Mouse (Mus musculus): Measurements from ENCODE around the gene Sgms1. TPM values are rescaled to one million over a fixed set of nuclear protein-coding genes. Genes with fewer than 3 reads are reported as not detected.
"Not testable (repeated sequence)": the region's sequence is repeated elsewhere in the genome, so short reads cannot be mapped to it uniquely, and the experiment has no call there.

The Sgms1 gene
- polyA plus RNA-seq, 1 experiment from 2014 or later: 21.5 TPM

DNA sequence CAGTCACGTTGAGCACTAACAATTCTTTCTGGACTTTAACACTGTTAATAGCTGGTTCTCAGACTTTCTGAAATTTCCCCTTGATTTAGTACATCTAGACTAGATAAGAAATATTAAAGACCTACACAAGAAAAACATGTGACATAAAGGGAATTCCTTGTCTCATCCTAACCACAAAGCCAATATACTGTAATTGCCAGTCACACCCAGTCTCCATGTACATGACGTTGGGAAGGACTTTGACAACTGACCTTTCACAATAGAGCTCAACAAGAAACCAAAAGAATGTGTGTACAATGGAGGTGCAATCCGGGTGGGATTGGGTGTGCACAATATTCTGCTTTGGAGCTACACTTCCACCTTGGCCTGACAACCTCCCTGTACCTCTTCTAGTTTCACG, 297.2 kb downstream of the Sgms1 start:
- no peak overlapping the region for H3K9ac ChIP-seq
- 90% methylated on average over 4 of the region's 4 CpGs for WGBS
- no peak overlapping the region for H3K27ac ChIP-seq
- ATAC-seq (replicated peaks): no peak
- H3K27me3 ChIP-seq (replicated peaks): no peaks in the 10 kb centered on the region
- H3K36me3 ChIP-seq (replicated peaks): no peaks in the 10 kb centered on the region
- no peaks in the 10 kb centered on the region for H3K4me1 ChIP-seq
- H3K9me3 ChIP-seq: no peaks in the 10 kb centered on the region
- no peak overlapping the region for H3K4me2 ChIP-seq
- H3K4me3 ChIP-seq: no peak overlapping the region

DNA sequence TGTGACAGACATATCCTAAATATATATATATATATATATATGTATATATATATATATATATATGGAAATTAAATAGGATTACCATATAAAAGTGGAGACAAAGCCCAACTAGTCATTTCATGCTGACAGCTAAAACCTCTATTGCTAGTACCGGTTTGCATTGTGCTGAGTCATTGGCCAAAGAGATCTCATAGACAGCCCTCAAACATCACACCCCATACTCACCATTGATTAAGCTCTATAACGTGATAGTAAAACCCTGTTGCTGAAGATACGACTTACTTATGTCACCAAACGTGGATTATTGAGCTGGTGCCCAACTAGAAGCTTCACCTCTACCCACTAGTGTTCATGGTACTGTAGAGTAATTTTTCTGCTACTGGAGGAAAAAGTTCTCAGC, 298.7 kb downstream of the Sgms1 start:
- no peak for ATAC-seq (replicated peaks)

DNA sequence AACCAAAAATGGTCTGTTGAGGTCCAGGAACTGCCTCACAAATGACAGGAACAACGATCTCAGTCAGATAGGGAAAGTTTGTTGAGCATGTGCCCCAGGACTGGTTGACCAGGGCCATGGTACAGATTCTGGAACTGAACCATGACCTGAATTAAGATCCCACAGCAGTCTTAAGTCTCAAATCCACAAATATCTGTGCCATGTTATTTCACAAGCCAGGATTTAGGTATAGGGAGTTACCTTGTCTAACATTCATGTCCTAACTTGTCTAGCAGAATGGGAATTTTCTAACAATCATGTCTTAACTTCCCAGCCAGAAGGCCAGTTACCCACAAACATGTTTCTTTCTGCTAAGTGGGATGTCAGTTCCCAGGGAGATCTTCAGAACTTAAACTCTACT, 300.9 kb downstream of the Sgms1 start:
- WGBS: 87% methylated on average over 1 of the region's 1 CpGs
- ATAC-seq (replicated peaks): no peak

More for the DNA sequence above, 298.7 kb downstream of the Sgms1 start:
- no peaks in the 10 kb centered on the region for H3K9me3 ChIP-seq
- H3K4me2 ChIP-seq: no peak overlapping the region
- no peak overlapping the region for H3K9ac ChIP-seq
- H3K4me3 ChIP-seq: no peak overlapping the region
- H3K36me3 ChIP-seq (replicated peaks): no peaks in the 10 kb centered on the region
- no peak overlapping the region for H3K27ac ChIP-seq
- no peaks in the 10 kb centered on the region for H3K4me1 ChIP-seq
- WGBS: 85% methylated on average over 4 of the region's 4 CpGs
- H3K27me3 ChIP-seq (replicated peaks): no peaks in the 10 kb centered on the region

DNA sequence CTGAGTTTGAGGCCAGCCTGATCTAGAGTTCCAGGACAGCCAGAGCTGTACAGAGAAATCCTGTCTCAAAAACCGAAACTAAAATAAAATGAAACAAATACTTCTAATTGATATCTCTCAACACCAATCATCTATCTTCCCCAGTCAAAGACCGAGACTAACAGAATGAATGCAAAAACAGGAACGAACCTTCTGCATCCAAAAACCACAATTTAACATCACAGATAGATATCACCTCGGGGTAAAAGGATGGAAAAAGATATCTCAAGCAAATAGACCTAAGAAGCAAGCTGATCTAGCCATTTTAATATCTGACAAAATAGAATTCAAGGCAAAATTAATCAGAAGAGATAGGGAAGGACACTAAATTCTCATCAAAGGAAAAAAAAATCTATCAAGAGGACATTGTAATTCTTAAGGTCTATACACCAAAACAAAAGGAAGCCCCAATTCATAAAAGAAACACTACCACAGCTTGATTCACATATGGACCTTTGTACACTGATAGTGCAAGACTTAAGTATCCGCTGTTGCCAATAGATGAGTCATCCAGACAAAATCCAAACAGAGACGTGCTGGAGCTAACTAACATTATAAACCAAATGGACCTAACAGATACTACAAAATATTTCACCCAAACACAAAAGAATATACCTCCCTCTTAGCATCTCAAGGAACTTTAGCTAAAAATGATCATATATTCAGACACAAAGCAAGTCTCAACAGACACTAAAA, 301.6 kb downstream of the Sgms1 start:
- WGBS: 86% methylated on average over 6 of the region's 6 CpGs
- no peak overlapping the region for H3K27ac ChIP-seq
- no peaks in the 10 kb centered on the region for H3K36me3 ChIP-seq (replicated peaks)
- H3K9ac ChIP-seq: no peak overlapping the region
- H3K4me1 ChIP-seq: no peaks in the 10 kb centered on the region
- H3K27me3 ChIP-seq (replicated peaks): no peaks in the 10 kb centered on the region
- H3K4me3 ChIP-seq: no peak overlapping the region
- no peaks in the 10 kb centered on the region for H3K9me3 ChIP-seq
- H3K4me2 ChIP-seq: no peak overlapping the region
- no peak for ATAC-seq (replicated peaks)

More for the DNA sequence above, 300.9 kb downstream of the Sgms1 start:
- H3K4me3 ChIP-seq: no peak overlapping the region
- no peaks in the 10 kb centered on the region for H3K36me3 ChIP-seq (replicated peaks)
- H3K4me2 ChIP-seq: no peak overlapping the region
- no peaks in the 10 kb centered on the region for H3K27me3 ChIP-seq (replicated peaks)
- H3K27ac ChIP-seq: no peak overlapping the region
- no peaks in the 10 kb centered on the region for H3K9me3 ChIP-seq
- no peaks in the 10 kb centered on the region for H3K4me1 ChIP-seq
- H3K9ac ChIP-seq: no peak overlapping the region

DNA sequence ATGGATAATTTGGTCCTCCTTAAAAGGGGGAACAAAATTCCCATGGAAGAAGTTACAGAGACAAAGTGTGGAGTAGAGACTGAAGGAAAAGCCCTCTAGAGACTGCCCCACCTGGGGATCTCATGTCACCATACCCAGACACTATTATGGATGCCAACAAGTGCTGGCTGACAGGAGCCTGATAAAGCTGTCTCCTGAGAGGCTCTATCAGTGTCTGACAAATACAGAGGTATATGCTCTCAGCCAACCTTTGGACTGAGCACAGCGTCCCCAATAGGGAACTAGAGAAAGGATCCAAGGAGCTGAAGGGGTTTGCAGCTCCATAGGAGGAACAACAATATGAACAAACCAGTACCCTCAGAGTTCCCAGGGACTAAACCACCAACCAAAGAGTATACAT, 304.7 kb downstream of the Sgms1 start:
- not testable (repeated sequence) for H3K36me3 ChIP-seq (replicated peaks); H3K9ac ChIP-seq; H3K4me2 ChIP-seq; ATAC-seq (replicated peaks); H3K27me3 ChIP-seq (replicated peaks); H3K9me3 ChIP-seq; H3K4me3 ChIP-seq; H3K4me1 ChIP-seq; H3K27ac ChIP-seq
- 86% methylated on average over 1 of the region's 1 CpGs for WGBS

Other genes starting within 250 kb of the Sgms1 start
- 47.4 and 51.5 TPM in 2 replicates for gene Rpl9-ps6, start 76.9 kb upstream of the Sgms1 start, polyA plus RNA-seq (2015; fragmentation: Nextera tagmentation; extraction: Ambion mirVana)
- 63.0 and 63.2 TPM in 2 replicates for gene Minpp1, start 96.1 kb upstream of the Sgms1 start, polyA plus RNA-seq (2015; fragmentation: Nextera tagmentation; extraction: Ambion mirVana)
- 0.81 and 1.1 TPM in 2 replicates for gene Papss2, start 206.1 kb upstream of the Sgms1 start, polyA plus RNA-seq (2015; fragmentation: Nextera tagmentation; extraction: Ambion mirVana)

Data from midbrain, embryonic 15.5 days (tissue).